Mouse (Mus musculus) small intestine, adult 2 months (tissue): ENCODE results near the gene Hspb7.

Source experiments
- CTCF ChIP-seq: fragments of 200-500 bp; IDR thresholded peaks from 2 replicates; pipeline ENCODE4 v1.5.1; 2012; ENCODE audit warnings: low read depth, mild to moderate bottlenecking, control low read depth, inconsistent platforms, low read length, moderate library complexity, mixed read lengths; ENCODE audit not compliant: insufficient replicate concordance, insufficient read length; ENCODE audit errors: extremely low read depth
- POLR2A ChIP-seq: fragments of 200-500 bp; IDR thresholded peaks from 2 replicates; pipeline ENCODE4 v1.6.1; 2012; ENCODE audit warnings: low read depth, mild to moderate bottlenecking, control low read depth, inconsistent platforms, low read length, moderate library complexity

- TF ChIP-seq CTCF (no peak), POLR2A (no peak)
Measured at GRCm38 (mm10) chr4:141433191-141433590, 12.6 kb downstream of the Hspb7 start.
